Mouse (Mus musculus) activated CD4-positive, CD25-positive, alpha-beta regulatory T cell, adult 4 months (primary cell): ENCODE results near the gene Inca1. TPM values are rescaled to one million over a fixed set of nuclear protein-coding genes. Genes with fewer than 3 reads are reported as not detected.
A peak's percentile ranks its signal among the peaks of the same experiment; 100 is the strongest.

Source experiments
- ATAC-seq: one replicate; pipeline ENCODE4 v1.8.0; 2017
- polyA plus RNA-seq, 2 experiments: library from polyadenylated mRNA; unstranded; fragments of 100-300 nt; shearing (Covaris generic); gene quantifications; one replicate each; pipeline ENCODE4 v1.2.1; 2017

Inca1 gene
- polyA plus RNA-seq, 2 experiments from 2014 or later, result 0.63 TPM; not detected in 1

DNA sequence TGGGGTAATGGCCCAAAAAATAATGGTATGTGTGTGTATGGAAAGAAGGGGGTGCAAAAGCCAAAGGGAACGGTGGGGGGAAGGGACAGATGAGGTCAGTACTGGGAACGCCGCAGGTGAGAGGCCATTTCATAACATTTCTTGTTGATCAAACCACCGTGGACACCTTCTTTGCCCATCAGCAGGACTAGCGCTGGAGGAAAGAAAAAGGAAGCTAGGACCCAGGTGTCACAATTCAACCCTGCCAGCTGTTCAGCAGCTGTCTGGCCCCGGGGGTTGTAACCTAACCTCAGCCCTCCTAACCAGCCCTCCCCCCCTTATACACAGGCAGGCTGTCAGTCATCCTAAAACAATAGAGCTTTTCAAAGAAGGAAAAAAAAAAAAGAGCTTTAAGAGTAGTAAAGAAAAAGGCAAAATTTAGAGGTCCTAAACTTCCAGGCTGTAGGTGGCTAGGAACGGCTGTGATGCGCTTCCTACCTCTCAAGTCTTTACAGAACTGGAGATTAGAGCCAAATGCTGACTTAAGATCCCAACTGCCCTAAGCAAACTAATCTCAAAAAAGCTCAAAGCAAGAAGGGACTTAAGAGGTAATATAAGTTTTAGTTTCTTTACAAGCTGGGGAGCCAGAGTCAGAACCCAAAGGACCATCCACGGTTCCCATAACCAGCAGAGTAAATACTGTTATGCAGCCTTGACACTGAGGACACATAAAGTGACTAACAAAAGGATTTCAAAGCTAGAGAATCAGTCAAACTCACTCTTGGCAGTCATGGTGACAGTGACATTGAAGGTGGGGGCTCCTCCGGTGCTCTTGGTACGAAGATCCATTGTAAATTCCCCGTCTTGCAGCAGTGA, 47.7 kb downstream of the Inca1 start:
- ATAC-seq, result no peak

- ATAC-seq, result no peak
Observed at GRCm38 (mm10) chr11:70651391-70651790, 48.6 kb downstream of the Inca1 start.

DNA sequence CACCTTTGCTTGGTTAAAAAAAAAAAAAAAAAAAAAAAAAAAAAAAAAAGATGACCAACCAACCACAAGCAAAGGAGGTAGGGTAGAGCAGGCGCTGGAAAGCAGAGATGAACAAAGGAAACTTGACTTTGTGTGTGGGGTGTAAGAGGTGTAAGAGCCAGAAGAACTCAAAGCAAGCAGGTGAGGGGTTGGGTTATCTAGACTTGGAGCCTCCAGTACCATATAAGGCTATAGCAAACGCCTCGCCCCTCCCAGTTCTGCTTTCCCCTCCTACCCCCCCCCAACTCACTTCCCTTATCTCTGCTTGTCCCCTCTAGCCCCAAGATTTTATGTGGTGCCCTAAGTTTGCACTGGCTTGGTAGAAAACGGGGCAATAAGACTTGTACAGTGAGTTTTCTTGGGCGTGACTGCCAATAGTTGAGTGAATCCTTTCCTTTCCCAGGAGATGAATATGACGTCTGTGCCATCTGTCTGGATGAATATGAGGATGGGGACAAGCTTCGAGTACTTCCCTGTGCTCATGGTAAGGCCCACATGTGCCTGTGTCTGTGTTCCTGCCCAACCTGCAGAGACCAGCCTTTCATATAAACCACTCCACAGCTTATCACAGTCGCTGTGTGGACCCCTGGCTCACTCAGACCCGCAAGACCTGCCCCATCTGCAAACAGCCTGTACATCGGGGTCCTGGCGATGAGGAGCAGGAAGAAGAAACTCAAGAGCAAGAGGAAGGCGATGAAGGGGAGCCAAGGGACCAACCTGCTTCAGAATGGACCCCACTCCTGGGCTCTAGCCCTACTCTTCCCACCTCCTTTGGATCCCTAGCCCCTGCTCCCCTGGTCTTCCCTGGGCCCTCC, 49.4 kb downstream of the Inca1 start:
- ATAC-seq, result peak; percentile 41

DNA sequence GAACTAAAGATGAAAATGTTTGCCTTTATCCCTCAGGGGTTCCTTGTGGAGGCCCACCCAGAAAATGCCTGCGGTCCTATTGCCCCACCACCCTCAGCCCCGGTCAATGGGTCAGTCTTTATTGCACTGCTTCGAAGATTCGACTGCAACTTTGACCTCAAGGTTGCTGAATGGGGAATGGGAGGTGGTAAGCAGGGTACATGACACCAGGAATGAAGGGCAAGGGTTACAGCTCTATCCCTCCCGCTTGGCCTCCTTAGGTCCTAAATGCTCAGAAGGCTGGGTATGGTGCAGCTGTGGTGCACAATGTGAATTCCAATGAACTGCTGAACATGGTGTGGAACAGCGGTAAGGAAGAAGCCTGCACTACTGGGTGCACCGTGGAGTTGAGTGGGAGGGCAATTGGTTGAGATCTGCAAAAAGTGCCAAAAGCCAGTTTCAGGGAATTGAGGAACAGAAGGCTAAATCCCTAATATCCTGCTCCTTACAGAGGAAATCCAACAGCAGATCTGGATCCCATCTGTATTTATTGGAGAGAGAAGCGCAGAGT, 50.7 kb downstream of the Inca1 start:
- no peak for ATAC-seq

- no peak for ATAC-seq
Observed at GRCm38 (mm10) chr11:70648512-70648911, 51.4 kb downstream of the Inca1 start.

GRCm38 (mm10) chr11:70647716-70648420, 52.1 kb downstream of the Inca1 start:
- ATAC-seq, result no peak

DNA sequence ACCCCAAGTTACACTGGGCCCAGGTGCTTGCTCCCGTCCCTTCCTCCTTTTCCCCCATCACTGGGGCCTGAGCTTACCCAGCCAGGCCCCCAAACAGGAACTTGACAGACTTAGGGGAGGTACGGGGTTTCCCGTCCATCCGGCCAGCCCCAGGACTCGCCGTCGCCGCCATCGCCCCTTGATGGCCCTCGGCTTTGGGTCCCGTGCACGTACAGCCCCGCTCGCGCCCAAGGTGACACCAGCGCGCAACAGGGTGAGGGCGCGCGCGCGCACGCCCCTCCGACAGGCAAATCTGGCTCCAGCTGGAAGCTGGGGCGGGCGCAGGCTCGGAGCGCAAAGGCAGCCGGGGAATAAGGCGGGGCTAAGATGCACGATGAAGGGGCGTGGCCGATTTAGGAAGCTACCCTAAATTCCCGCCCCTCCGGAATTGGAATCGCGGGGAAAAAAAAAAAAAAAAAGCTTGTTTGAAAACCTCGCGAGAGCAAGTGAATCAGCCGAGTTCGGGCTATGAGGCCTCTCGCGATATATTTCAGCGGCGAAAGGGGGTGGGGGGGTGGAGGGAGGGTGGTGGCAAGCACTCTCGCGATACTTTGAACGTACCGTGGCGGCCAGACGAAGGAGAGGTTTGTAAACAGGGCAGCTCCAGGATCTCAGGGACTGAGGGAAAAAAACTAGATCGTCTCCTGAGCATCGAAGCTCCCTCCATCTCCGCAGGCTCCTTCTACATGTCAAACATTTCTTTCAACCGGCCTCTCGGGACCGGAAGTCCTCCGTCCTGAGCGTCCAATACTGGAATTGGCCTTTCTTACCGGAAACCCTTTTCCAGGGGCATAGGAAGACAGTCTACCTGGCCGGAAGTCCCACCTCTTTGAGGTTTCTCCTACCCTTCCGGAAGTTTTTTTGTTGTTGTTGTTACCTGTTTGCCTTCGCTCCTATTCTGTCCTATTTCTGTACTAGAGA, 53.0 kb downstream of the Inca1 start, which contains the start of the genes Rnf167 and Slc25a11:
Gene Rnf167, plus strand, starts transcription at position 545 of the 960 bp plus-strand sequence.
Gene Slc25a11, minus strand, starts transcription at position 789 of the 960 bp plus-strand sequence.
- peak; percentile 67 for ATAC-seq

DNA sequence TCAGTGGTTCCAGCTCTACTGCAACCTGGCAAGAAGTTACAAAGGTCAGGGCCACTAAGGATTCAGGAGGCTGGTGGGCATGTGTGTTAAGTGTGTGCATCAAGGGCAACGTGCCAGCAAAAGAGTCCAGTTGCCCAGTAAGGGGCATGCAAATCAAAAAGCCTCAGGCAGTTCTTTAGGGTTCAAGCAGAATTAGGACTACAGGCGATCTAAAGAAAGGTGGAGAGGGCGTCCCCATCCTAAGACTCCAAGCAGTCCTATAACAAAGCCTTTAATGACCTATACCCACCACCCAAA, 53.7 kb downstream of the Inca1 start:
- ATAC-seq, result no peak

GRCm38 (mm10) chr11:70645461-70646258, 54.3 kb downstream of the Inca1 start:
- ATAC-seq, result no peak

DNA sequence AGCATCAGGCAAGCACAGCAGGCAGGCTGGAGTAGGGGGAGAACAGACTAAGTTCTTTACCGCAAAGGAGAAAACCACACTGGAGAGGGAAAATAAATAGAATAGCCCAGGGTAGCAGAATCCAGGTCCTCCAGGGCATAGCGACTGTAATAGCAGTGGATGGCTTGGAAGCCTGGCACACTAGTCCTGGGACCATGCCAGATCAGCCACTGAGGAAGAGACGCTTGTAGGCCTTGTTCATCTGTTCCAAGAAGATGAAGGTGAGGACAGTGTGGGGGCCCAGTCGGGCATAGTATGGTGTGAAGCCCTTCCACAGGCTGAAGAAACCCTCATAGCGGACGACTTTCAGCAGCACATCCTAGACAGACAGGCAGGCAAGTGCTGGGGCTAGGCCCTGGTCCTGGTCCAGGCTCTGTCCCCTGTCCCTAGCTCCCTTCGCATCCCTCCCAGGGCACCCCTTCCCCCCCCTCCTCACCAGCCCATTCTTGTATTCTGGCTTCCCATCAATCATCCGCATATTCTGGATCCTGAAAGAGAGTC, 55.3 kb downstream of the Inca1 start:
- no peak for ATAC-seq

DNA sequence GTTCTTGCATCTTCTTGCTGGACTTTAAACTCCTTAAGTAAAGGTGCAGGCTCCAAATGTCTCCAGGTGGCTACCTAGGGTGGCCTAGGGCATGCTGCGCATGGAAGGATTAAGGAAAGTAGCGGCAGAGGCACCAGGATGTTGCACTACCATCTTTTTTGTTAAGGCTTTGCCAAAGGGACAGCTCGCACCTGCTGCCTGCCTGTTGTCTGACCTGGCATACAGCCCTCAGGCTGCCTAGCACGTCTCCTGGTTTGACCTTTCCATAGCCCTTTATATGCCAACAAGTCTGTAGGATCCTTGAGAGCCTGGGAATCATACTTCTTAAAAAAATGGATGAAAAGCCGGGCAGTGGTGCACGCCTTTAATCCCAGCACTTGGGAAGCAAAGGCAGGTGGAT, 56.9 kb downstream of the Inca1 start:
- ATAC-seq, result no peak

GRCm38 (mm10) chr11:70641241-70641640, 58.7 kb downstream of the Inca1 start:
- no peak for ATAC-seq

DNA sequence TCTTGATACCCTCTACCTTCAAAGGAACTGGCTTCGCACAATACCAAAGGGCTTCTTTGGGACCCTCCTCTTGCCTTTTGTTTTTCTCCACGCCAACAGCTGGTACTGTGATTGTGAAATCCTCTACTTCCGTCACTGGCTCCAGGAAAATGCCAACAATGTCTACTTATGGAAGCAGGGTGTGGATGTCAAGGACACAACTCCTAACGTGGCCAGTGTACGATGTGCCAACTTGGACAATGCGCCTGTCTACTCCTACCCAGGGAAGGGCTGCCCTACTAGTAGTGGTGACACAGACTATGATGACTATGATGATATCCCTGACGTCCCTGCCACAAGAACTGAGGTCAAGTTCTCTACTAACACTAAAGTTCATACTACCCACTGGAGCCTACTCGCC, 60.0 kb downstream of the Inca1 start:
- ATAC-seq, result no peak

DNA sequence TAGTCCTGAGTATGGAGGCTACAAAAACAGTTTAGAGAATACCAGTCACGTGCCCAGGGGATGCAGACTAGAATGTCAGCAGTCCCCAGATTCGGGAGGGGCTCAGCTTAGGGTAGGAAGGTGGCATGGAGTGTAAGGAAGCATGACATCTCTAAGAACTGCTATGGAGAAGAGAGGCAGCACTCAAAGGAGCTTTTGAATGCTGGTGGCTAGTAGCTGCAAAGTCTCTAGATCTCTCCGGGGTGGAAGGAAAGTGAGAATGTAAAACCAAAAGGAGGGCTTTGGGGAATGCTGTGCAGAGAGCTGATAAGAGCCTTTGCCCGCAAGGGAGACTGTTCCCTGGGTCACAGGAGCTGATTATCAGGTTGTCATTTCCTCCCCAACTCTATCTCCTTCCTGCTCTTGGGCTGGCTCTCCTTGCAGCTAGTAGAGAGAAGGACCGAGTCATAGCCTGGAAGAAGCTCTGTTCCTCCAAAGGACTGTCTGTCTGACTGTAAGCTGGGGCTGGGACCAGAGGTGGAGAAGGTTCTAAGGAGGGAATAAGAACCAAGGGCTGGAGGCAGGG, 61.2 kb downstream of the Inca1 start, which contains the start of gene Gp1ba:
Gene Gp1ba, plus strand, starts transcription at position 409 of the 565 bp plus-strand sequence.
- ATAC-seq, result no peak

Other genes starting within 250 kb of the Inca1 start
- 10 to 100 TPM; 86.3 to 91.9 TPM for gene Med11, start 248.2 kb downstream of the Inca1 start, polyA plus RNA-seq
- not detected for gene Zmynd15, start 240.7 kb downstream of the Inca1 start, polyA plus RNA-seq
- gene Cxcl16, start 240.2 kb downstream of the Inca1 start, polyA plus RNA-seq, result under 1 TPM in 1 of 2 experiments, not detected in 1; 0.36 TPM
- 1 to 10 TPM; 1.5 to 3.7 TPM for gene Tm4sf5, start 194.9 kb downstream of the Inca1 start, polyA plus RNA-seq
- not detected for gene Vmo1, start 185.5 kb downstream of the Inca1 start, polyA plus RNA-seq
- gene Gltpd2, start 181.0 kb downstream of the Inca1 start, polyA plus RNA-seq, result not detected
- 100 to 1,000 TPM; 353 to 460 TPM for gene Psmb6, start 174.8 kb downstream of the Inca1 start, polyA plus RNA-seq
- not detected for gene Gm40193, start 167.2 kb downstream of the Inca1 start, polyA plus RNA-seq
- 1 to 10 TPM; 1.2 to 1.8 TPM for gene Pld2, start 160.1 kb downstream of the Inca1 start, polyA plus RNA-seq
- 1 to 10 TPM; 6.7 to 8.8 TPM for gene Mink1, start 137.3 kb downstream of the Inca1 start, polyA plus RNA-seq
- gene 4930544D05Rik, start 84.3 kb downstream of the Inca1 start, polyA plus RNA-seq, result not detected
- gene Chrne, start 80.9 kb downstream of the Inca1 start, polyA plus RNA-seq, result 1 to 10 TPM; 1.3 to 1.4 TPM
- under 1 TPM; 0.17 to 0.52 TPM for gene Gp1ba, start 61.0 kb downstream of the Inca1 start, polyA plus RNA-seq
- 100 to 1,000 TPM; 281 to 288 TPM for gene Rnf167, start 52.9 kb downstream of the Inca1 start, polyA plus RNA-seq
- 100 to 1,000 TPM in 1 of 2 experiments, 10 to 100 TPM in 1; 80.4 to 124 TPM for gene Slc25a11, start 52.7 kb downstream of the Inca1 start, polyA plus RNA-seq
- gene Pfn1, start 45.5 kb downstream of the Inca1 start, polyA plus RNA-seq, result 1,000 to 10,000 TPM; 3,856 to 4,120 TPM
- 10 to 100 TPM; 20.9 to 21.4 TPM for gene Eno3, start 43.0 kb downstream of the Inca1 start, polyA plus RNA-seq
- 100 to 1,000 TPM; 126 to 150 TPM for gene Spag7, start 30.7 kb downstream of the Inca1 start, polyA plus RNA-seq
- 10 to 100 TPM; 11.3 to 14.0 TPM for gene Camta2, start 12.1 kb downstream of the Inca1 start, polyA plus RNA-seq
- 1 to 10 TPM; 1.5 TPM for gene Kif1c, start 393 bp upstream of the Inca1 start, polyA plus RNA-seq
- gene Zfp3, start 64.1 kb upstream of the Inca1 start, polyA plus RNA-seq, result 1 to 10 TPM; 3.9 to 5.4 TPM
- gene Scimp, start 112.4 kb upstream of the Inca1 start, polyA plus RNA-seq, result under 1 TPM in 1 of 2 experiments, not detected in 1; 0.64 TPM
- 10 to 100 TPM in 1 of 2 experiments, 1 to 10 TPM in 1; 9.4 to 10.8 TPM for gene Rabep1, start 144.6 kb upstream of the Inca1 start, polyA plus RNA-seq